Mouse (Mus musculus): ENCODE data around the gene Klf5. TPM values are rescaled to one million over a fixed set of nuclear protein-coding genes. Genes with fewer than 3 reads are reported as not detected.

The Klf5 gene
- total RNA-seq (2021): 1 to 10 TPM; 6.2 to 6.6 TPM

DNA sequence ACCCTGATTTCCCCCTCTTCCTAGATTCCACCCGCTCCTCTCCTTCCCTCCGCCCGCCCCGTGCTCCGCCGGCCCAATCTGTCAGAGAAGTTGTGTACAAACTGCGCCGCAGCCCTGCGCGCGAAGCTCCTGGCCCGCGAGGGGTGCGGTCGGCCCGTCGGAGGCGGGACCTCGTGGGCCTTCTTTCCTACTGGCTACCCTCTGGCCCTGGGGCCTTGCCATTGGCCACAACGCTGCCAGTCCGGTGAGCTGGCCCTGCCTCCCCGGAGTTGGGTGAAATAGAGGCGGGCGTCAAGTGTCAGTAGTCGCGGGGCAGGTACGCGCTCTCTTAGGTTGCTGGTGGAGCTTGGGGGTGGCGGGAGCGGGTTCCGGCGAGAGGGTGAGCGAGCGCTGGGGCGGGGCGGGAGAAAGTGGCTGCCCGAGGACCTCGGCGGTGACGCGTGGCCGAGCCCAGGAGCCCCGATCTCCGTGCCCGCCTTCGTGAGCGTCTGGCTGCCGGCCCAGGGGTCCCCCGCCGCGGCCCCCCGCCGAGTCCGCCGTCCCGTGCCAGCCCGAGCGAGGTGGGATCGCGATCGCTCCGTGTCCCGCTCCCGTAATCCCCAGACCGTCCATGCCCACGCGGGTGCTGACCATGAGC lies at the start of gene Klf5:
Gene Klf5, plus strand, starts transcription at position 307 of the 637 bp plus-strand sequence.
- DNase-seq (ENCODE audit: extremely low spot score in 1 of 2, low spot score in 1 of 2): peak; percentile 71 to 77

DNA sequence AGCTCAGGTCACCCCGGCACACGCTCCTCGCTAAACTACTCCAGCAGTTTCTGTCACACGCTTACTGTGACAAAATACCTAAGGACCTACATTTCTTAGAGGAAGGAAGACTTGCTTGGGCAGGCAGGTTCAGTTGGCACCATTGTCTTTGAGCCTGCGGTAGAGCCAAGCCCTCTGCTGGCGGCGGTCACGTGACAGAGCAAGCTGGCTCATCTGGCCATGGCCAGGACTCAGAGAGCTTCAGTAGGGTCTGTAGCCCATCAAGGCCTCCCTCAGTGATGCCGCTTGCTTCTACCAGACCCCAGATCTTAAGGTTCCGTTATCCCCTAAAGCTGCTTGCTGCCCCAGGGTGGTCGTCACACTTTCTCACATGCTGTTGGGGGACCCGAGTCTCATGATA lies 36.5 kb upstream of the Klf5 start:
- no peak for DNase-seq (ENCODE audit: extremely low spot score in 1 of 2, low spot score in 1 of 2)

DNA sequence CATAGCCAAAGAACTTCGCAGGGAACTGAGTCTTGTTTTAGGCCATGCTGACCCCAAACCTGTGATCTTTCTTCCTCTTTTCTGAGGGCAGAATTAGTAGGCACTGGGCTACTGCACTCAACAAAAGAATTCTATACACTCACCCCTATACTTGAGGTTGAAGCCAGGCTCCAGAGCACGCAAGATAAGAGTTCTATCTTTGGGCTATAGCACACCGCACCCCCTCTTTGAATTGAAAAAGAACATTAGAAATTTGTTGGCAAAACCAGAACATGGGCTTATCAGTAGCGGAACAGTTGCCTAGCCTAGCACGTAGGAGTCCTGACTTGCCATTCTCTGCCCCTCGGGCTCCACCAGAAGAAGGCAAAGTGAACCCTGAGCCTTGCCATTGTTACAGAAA lies 34.7 kb upstream of the Klf5 start:
- DNase-seq (ENCODE audit: extremely low spot score in 1 of 2, low spot score in 1 of 2): no peak

- DNase-seq (ENCODE audit: extremely low spot score in 1 of 2, low spot score in 1 of 2): no peak
These were observed 32.7 kb upstream of the Klf5 start for GRCm38 (mm10) chr14:99265791-99266190.

DNA sequence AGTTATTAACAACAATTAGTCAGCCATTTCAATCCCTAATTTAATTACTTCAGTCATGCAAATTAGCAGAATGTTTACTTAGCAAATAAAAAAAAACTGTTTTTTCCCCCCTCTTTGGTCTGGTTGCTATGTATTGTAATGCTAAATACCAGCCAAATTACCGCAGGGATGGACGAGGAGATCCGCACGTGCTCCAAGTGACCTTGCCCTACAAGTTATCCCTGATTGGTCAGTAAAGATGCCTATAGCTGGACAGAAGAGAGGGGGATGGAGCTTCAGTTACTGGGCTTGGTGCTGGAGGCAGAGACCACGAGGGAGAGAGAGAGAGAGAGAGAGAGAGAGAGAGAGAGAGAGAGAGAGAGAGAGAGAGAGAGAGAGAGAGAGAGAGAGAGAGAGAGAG lies 31.7 kb upstream of the Klf5 start:
- DNase-seq (ENCODE audit: extremely low spot score in 1 of 2, low spot score in 1 of 2): no peak

DNA sequence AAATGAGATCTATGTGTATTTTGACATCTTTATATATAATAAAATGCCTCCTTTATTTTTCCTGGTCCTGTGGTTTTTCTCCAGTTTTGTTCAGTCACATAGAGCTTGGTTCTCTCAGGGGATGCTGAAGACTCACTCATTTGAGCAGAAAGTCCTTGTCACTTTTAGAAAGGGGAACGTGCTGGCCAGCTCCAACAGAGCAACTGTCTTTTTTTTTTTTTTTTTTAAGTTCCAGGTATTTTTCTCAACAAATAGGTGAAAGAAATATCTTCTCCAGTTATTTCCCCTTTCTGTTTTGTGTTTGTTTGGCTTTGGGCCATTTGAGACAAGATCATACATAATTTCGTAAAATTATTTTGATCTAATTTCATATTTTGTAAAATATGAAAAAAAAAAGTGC lies 24.4 kb upstream of the Klf5 start:
- DNase-seq (ENCODE audit: extremely low spot score in 1 of 2, low spot score in 1 of 2): no peak

DNA sequence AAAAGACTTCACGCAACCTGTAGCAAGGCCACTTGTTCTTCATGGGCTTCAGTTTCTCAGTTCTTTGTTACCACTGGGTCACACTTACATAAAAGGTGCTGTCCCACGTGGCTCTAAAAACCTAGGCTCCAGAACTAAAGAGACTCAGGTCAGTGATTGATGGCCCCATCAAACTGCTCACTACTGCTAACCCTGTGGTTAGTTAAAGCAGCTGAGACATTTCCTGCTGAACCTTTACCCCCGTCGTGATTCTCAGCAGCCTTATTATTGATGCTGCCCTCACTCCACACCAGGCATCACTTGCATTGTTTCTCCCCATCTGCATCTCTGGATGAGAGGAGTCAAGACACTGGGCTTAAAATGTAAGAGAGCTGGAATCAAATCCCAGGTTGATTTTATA lies 22.7 kb upstream of the Klf5 start:
- DNase-seq (ENCODE audit: extremely low spot score in 1 of 2, low spot score in 1 of 2): no peak

GRCm38 (mm10) chr14:99278312-99278711 lies 20.2 kb upstream of the Klf5 start:
- DNase-seq (ENCODE audit: extremely low spot score in 1 of 2, low spot score in 1 of 2): no peak

GRCm38 (mm10) chr14:99278763-99279486 lies 19.6 kb upstream of the Klf5 start:
- DNase-seq (ENCODE audit: extremely low spot score in 1 of 2, low spot score in 1 of 2): no peak

DNA sequence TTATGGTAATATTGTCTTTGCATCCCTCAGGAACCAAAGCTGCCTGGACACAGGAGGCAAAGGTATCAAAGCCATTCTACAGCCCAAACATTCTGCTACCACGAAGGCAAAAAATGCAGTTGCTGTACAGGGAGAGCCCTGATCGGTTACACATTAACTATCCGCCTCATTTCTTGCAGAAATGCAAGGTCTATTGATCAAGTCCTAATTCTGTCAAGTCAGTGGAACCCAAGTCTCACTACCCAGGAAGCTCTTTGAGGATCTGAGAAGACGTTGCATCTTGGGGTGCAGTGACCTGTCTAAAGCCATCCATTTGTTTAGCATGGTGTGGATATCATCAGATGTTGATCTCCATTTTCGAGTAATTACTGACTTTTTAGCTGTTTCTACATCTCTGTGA lies 18.1 kb upstream of the Klf5 start:
- no peak for DNase-seq (ENCODE audit: extremely low spot score in 1 of 2, low spot score in 1 of 2)

DNA sequence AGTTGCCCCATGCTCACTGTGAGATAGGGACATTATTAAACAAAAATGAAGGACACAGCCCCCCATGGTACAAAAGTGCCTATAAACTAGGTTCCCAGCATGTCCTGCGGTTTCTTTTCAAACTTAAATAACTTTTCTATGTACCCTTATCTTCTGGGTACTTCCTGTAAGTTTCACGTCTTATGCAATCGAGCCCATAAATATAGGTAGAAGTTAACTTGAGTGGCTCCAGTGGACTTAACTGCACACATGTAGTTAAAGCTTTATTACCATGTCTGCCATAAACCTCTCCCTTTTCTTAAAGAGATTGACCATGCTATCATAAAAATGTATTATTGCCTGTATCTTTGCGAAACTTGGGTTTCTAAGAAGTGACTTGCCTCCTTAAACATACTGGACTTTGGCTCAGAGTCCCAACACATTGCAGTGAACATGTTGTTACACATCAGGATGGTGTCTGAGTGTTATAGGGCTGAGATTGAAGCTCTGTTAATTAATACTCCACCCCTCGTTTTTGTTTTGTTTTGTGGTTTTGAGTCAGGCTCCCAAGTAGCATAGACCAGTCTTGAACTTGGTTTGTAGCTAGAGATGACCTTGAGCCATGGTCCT lies 17.6 kb upstream of the Klf5 start:
- DNase-seq (ENCODE audit: extremely low spot score in 1 of 2, low spot score in 1 of 2): no peak

DNA sequence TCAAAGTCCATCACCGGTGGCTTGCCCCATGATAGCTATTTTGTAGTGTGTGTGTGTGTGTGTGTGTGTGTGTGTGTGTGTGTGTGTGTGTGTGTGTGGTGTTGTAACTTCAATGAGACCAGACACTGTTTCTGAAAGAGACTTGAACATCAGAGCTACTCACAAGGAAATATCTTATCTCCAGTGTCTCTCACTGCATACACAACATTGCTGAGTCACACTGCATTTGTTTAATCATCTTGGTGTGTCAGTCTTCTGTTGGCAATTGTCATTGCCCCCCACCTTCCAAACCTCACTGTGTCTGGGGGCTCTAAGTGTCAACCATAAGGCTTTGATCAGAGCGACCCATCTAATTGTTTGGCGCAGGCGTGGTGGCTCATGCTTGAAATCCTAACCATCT lies 13.0 kb upstream of the Klf5 start:
- DNase-seq (ENCODE audit: extremely low spot score in 1 of 2, low spot score in 1 of 2): no peak

DNA sequence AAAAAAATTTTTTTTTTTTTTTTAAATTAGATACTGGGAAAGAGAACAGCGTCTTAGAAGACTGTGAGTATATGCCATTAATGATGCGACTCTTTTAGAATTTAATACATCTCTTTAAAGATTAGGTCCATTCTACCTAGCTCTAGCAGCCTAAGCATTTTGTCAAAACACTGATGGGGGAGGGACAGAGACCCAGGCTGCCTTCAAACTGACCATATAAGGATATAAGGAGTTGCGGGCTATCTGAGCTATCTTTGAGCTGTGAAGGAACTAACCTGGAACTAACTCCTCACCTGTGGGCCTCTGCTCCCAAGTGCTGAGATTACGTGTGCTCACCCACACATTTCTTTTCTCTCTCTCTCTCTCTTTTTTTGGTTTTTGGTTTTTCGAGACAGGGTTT lies 6.3 kb upstream of the Klf5 start:
- DNase-seq (ENCODE audit: extremely low spot score in 1 of 2, low spot score in 1 of 2): no peak

DNA sequence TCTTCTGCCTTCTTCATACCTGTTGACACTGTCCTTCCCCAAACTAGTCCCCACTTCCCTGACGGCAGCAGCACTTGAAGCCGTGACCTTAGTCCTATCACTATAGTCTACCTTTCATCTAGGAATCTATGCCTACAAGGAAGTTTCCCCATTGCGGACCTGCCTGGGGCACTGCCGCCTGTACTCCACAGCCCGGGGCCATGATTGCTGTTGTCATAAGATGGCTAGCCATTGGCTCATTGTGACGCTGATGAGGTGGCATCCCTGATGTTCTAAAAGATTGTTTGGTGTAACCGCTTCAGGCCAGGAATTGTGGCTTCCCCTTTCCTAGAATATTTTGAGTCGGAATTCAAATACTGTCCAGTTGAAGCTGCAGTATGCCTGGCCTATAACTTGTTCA lies 4.1 kb upstream of the Klf5 start:
- no peak for DNase-seq (ENCODE audit: extremely low spot score in 1 of 2, low spot score in 1 of 2)

- no peak for DNase-seq (ENCODE audit: extremely low spot score in 1 of 2, low spot score in 1 of 2)
These were observed 2.7 kb upstream of the Klf5 start for GRCm38 (mm10) chr14:99295606-99296341.

DNA sequence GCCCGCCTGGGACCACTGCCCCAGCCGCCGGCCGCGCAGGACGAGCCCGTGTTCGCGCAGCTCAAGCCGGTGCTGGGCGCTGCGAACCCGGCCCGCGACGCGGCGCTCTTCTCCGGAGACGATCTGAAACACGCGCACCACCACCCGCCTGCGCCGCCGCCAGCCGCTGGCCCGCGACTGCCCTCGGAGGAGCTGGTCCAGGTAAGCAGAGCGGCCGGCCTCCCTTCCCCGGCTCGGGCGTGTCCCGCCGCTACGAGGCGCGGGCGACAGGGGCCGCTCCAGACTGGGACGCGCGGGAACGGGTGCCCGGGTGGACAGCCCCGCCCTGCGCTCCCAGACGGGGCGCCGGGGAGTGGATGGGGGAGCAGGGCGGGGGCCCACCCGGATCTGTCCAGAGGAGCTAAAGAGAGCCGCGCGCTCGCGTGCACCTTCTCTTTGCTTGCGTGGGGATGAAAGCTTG lies 561 bp downstream of the Klf5 start:
- peak; percentile 34 to 36 for DNase-seq (ENCODE audit: extremely low spot score in 1 of 2, low spot score in 1 of 2)

DNA sequence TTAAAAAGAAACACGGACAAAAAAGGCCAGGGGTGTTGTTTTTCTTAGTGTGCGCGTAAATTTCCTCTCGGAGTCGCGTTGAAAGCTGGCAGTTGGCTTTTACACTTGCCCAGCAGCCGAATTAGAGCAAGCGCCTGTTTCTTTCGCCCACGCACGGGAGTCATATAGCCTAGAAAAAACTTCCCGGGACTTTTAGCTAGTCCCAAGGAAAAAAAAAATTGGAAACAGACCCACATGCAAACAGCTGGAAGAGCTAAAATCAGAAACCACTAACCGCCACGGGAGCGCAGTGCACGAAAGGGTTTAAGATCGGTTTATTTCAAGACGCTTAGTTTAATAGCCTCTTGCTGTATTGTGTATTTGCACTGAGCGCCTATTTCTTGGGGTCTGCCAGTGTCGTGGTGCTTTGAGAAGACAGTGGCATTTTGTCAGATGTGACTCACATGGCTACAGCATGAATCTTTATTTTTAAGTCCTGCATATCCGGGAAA lies 1.3 kb downstream of the Klf5 start:
- DNase-seq (ENCODE audit: extremely low spot score in 1 of 2, low spot score in 1 of 2): no peak

GRCm38 (mm10) chr14:99301472-99301871 lies 3.0 kb downstream of the Klf5 start:
- DNase-seq (ENCODE audit: extremely low spot score in 1 of 2, low spot score in 1 of 2): no peak

GRCm38 (mm10) chr14:99304387-99304786 lies 5.9 kb downstream of the Klf5 start:
- DNase-seq (ENCODE audit: extremely low spot score in 1 of 2, low spot score in 1 of 2): no peak

- DNase-seq (ENCODE audit: extremely low spot score in 1 of 2, low spot score in 1 of 2): no peak
These were observed 6.7 kb downstream of the Klf5 start for GRCm38 (mm10) chr14:99304997-99305792.
